Mouse (Mus musculus): ENCODE data around the gene Bmper. TPM values are rescaled to one million over a fixed set of nuclear protein-coding genes. Genes with fewer than 3 reads are reported as not detected.

Bmper gene
- polyA plus RNA-seq, 1 experiment from 2014 or later = 14.0 TPM

DNA sequence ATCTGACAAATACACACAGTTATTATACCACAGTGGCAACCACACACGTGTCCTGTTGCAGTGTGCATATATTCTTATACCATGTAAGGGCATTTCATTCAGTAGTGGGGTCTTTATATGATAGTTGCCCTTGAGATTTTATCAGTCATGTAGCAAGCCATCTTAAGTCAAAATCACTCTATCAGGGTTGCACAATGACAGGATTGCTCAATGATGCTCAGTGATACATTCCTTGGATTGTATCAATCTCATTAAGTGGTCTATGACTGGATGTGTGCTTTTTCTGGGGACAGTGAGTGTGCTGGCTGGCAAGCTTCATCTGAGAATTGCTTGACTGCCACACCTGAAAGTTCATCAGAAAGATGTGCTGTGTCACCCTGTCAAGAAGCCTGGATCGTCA, 135.2 kb downstream of the Bmper start:
- 86% methylated on average over 2 of the region's 2 CpGs for WGBS
- Histone ChIP-seq H3K4me3 (replicated peaks) (no peak overlapping the region), H3K9me3 (no peaks in the 10 kb centered on the region), H3K27ac (no peak overlapping the region), H3K4me1 (no peaks in the 10 kb centered on the region), H3K27me3 (no peaks in the 10 kb centered on the region), H3K36me3 (replicated peaks) (no peaks in the 10 kb centered on the region), H3K4me2 (no peak overlapping the region), H3K9ac (no peak overlapping the region)
- ATAC-seq (ENCODE audit: low FRiP score) = no peak

DNA sequence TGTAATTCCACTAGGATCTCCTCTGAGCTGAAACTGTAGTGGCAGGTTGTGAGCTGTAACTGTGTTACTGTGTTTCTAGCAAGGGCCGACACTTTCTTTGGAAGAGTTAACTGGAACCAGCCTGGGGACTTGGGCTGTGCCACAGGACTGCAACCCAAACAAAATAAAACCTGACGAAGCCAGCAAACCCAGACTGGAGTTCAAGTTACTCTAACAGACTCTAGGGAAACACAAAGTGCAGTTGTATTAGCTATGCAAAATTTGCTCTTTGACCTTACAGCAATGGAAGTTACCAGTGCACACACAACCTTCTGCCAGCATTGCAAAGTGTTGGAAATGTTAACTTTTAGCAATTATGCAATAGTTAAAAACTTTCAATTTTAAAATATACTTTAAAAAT, 140.3 kb downstream of the Bmper start:
- no peak for ATAC-seq (ENCODE audit: low FRiP score)
- no peak overlapping the region for H3K27ac ChIP-seq
- H3K4me1 ChIP-seq = no peaks in the 10 kb centered on the region
- H3K4me3 ChIP-seq (replicated peaks) = no peak overlapping the region
- H3K4me2 ChIP-seq = no peak overlapping the region
- no peak overlapping the region for H3K9ac ChIP-seq
- H3K36me3 ChIP-seq (replicated peaks) = no peaks in the 10 kb centered on the region
- H3K9me3 ChIP-seq = no peaks in the 10 kb centered on the region
- H3K27me3 ChIP-seq = no peaks in the 10 kb centered on the region
- 80% methylated on average over 2 of the region's 2 CpGs for WGBS

DNA sequence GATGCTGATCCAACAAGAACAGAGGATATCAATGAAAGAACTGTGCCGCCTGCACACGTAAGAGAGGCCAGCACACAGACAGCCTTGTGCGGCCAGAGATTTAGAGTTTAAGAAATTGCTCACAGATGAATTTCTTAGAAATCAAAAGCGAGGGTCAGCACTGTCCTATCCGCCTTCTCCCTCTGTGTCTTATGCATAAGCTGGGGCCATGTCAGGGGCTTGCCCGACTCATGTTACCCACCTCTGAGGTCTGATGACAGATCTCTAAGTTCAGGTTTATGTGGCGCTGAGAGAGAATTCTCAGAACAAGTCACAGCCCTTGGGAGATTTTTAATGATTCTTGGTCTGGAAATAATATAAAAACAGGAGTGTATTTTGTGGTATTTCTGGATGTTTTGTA, 140.7 kb downstream of the Bmper start:
- 88% methylated on average over 7 of the region's 7 CpGs for WGBS
- H3K27ac ChIP-seq = no peak overlapping the region
- H3K36me3 ChIP-seq (replicated peaks) = no peaks in the 10 kb centered on the region
- no peaks in the 10 kb centered on the region for H3K4me1 ChIP-seq
- no peak for ATAC-seq (ENCODE audit: low FRiP score)
- H3K9me3 ChIP-seq = no peaks in the 10 kb centered on the region
- no peak overlapping the region for H3K4me3 ChIP-seq (replicated peaks)
- H3K4me2 ChIP-seq = no peak overlapping the region
- no peaks in the 10 kb centered on the region for H3K27me3 ChIP-seq
- no peak overlapping the region for H3K9ac ChIP-seq

DNA sequence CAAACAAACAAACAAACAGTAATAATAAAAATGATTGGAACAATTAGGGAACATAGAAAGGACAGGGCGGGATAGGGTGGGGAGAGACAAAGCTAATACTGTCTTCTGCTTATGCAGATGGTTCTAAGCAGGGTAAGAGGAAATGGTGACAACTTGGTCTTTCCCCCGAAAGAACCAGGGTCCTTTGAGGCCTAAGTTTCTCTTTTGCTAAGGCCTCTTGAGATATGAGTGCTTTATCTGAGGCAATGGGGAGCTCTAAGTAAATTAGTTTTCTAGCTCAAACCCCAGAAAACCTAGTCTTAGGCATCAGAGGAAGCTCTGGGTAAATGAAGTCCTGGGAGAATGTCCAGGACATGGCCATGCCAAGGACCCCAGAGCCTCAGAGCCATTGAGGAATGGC, 141.2 kb downstream of the Bmper start:
- WGBS = 91% methylated on average over 2 of the region's 2 CpGs

GRCm38 (mm10) chr9:23368124-23368523, 145.2 kb downstream of the Bmper start:
- Histone ChIP-seq H3K36me3 (replicated peaks) (no peaks in the 10 kb centered on the region), H3K4me2 (no peak overlapping the region), H3K9me3 (no peaks in the 10 kb centered on the region), H3K9ac (no peak overlapping the region), H3K4me3 (replicated peaks) (no peak overlapping the region), H3K27me3 (no peaks in the 10 kb centered on the region), H3K4me1 (no peaks in the 10 kb centered on the region), H3K27ac (no peak overlapping the region)
- ATAC-seq (ENCODE audit: low FRiP score) = no peak

More for the DNA sequence above, 141.2 kb downstream of the Bmper start:
- Histone ChIP-seq H3K9ac (no peak overlapping the region), H3K9me3 (no peaks in the 10 kb centered on the region), H3K36me3 (replicated peaks) (no peaks in the 10 kb centered on the region), H3K27ac (no peak overlapping the region), H3K4me3 (replicated peaks) (no peak overlapping the region), H3K27me3 (no peaks in the 10 kb centered on the region), H3K4me2 (no peak overlapping the region), H3K4me1 (no peaks in the 10 kb centered on the region)
- ATAC-seq (ENCODE audit: low FRiP score) = no peak

- no peaks in the 10 kb centered on the region for H3K27me3 ChIP-seq
- H3K27ac ChIP-seq = no peak overlapping the region; the same call in 1 of the 2 replicates
- no peak overlapping the region for H3K4me2 ChIP-seq
- no peaks in the 10 kb centered on the region for H3K36me3 ChIP-seq (replicated peaks)
- 28% methylated on average over 4 of the region's 4 CpGs for WGBS
- H3K4me3 ChIP-seq (replicated peaks) = no peak overlapping the region
- H3K4me1 ChIP-seq = peaks cover 41% of the 10 kb centered on the region
- no peaks in the 10 kb centered on the region for H3K9me3 ChIP-seq
- no peak for ATAC-seq (ENCODE audit: low FRiP score)
- H3K9ac ChIP-seq = no peak overlapping the region
Observed at GRCm38 (mm10) chr9:23374789-23375460, 152.0 kb downstream of the Bmper start.

- no peaks in the 10 kb centered on the region for H3K9me3 ChIP-seq
- peak overlapping the region; percentile 95 for H3K27ac ChIP-seq
- H3K9ac ChIP-seq = 0 out of 2 replicates have a peak overlapping the region, but pooled peaks have one; percentile 29
- no peaks in the 10 kb centered on the region for H3K27me3 ChIP-seq
- no peaks in the 10 kb centered on the region for H3K36me3 ChIP-seq (replicated peaks)
- no peak overlapping the region for H3K4me3 ChIP-seq (replicated peaks)
- no peak overlapping the region for H3K4me2 ChIP-seq
- peak; percentile 71 for ATAC-seq (ENCODE audit: low FRiP score)
- peaks cover 56% of the 10 kb centered on the region for H3K4me1 ChIP-seq
- 10% methylated on average over 5 of the region's 5 CpGs for WGBS
Observed at GRCm38 (mm10) chr9:23377831-23378730, 155.2 kb downstream of the Bmper start.

DNA sequence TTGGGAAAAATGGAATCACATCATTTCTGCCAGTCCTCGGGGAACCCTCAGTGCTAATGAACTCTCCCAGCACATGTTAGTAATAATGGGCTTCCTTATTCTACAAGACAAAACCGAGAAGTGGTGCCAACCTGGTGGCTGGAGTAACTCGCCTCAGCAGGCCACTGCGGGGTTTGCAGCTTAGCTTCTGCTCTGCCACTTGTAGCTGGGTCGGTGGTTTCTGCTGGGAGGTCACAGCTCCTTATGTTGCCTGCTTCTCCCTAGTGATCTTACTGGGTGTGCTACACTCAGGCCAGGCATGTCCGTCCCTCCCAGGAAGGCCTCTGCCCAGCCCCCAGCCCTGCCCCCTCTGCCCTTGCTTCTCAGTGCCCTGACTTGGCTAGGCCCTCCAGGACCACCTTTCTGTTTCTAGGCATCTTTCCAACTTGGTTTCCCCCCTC, 155.9 kb downstream of the Bmper start:
- Histone ChIP-seq H3K4me1 (peaks cover 56% of the 10 kb centered on the region), H3K36me3 (replicated peaks) (no peaks in the 10 kb centered on the region), H3K27me3 (no peaks in the 10 kb centered on the region), H3K27ac (peak overlapping the region; percentile 95), H3K4me3 (replicated peaks) (no peak overlapping the region), H3K4me2 (peak overlapping the region; percentile 15; the same call in 1 of the 2 replicates), H3K9ac (no peak overlapping the region), H3K9me3 (no peaks in the 10 kb centered on the region)
- peak; percentile 86 for ATAC-seq (ENCODE audit: low FRiP score)
- WGBS = 4% methylated on average over 6 of the region's 6 CpGs

DNA sequence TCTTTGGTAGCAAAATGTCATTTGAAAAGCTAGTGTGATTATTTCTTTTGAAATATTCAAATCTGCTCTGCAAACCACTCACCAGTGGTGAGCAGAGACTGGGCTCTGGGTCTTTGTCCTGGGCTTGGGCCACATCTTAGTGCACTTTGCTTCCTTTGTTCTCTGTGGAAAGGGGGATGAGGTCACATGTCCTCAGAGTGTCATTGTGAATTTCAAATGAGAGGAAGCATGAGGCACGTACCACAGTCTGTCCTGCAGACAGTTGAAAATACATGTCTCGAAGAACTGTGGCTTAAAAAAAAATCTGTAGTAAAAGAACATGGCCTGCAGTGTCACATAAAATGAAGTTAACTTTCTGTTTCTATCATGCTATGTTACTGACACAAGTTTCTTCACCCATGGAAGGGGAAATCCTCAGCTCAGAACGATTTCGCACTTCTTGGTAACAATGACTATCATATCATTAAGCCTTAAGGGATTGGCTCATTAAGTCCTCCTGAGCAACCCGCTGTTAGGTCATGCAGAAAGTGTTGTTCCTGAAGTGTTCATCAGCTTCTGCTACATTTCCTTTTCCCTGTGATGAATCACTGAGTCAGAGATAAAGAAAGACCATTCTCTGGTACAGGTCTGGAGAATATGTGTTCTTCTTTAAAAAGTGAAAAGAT, 157.4 kb downstream of the Bmper start:
- H3K9me3 ChIP-seq = no peaks in the 10 kb centered on the region
- H3K36me3 ChIP-seq (replicated peaks) = no peaks in the 10 kb centered on the region
- no peak overlapping the region for H3K4me2 ChIP-seq
- ATAC-seq (ENCODE audit: low FRiP score) = no peak
- H3K27me3 ChIP-seq = no peaks in the 10 kb centered on the region
- peak overlapping the region; percentile 57 for H3K27ac ChIP-seq
- H3K4me3 ChIP-seq (replicated peaks) = no peak overlapping the region
- H3K4me1 ChIP-seq = peaks cover 50% of the 10 kb centered on the region
- no peak overlapping the region for H3K9ac ChIP-seq
- 17% methylated on average over 5 of the region's 5 CpGs for WGBS

DNA sequence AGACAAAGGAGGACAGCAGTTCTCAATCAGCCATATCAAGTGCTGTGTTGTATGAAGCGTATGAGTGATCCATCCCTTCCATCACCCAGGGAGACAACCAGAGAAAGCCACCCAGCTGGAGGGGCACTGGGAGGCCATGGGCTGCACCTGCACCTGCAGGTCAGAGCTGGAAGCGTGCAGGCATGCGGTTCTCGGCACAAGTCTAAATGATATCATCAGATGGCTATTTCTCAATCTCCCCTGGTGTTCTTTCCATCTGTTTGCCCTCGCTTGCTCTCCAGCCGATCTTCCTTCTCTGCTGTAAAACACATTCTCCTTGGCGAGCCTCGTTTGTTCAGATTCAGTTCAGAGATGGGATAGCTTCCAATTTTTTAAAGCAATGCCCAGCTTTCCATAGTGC, 160.4 kb downstream of the Bmper start:
- no peak overlapping the region for H3K27ac ChIP-seq
- 81% methylated on average over 8 of the region's 8 CpGs for WGBS
- H3K27me3 ChIP-seq = no peaks in the 10 kb centered on the region
- no peak overlapping the region for H3K4me2 ChIP-seq
- no peak for ATAC-seq (ENCODE audit: low FRiP score)
- no peaks in the 10 kb centered on the region for H3K36me3 ChIP-seq (replicated peaks)
- H3K9me3 ChIP-seq = no peaks in the 10 kb centered on the region
- peaks cover 36% of the 10 kb centered on the region for H3K4me1 ChIP-seq
- no peak overlapping the region for H3K4me3 ChIP-seq (replicated peaks)
- no peak overlapping the region for H3K9ac ChIP-seq

DNA sequence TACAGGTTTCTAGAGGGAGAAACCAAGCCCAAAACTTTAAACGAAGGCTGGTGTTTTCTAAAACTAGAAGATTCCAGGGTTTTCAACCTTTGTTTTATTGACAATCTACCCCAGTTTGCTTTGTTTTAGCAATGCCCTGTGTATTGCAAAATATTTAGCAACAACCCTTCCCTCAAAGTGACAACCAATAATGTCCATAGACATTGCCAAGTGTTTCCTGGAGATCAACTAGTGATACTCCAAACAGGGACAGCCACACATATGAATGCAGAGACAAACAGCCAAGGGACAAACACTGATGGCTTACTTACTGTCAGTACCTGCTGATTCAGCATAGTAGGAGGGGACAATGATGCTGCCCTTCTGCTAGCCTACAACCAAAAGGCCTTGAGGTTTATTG, 161.0 kb downstream of the Bmper start:
- peaks cover 31% of the 10 kb centered on the region for H3K4me1 ChIP-seq
- no peak overlapping the region for H3K9ac ChIP-seq
- ATAC-seq (ENCODE audit: low FRiP score) = no peak
- H3K4me2 ChIP-seq = no peak overlapping the region
- H3K4me3 ChIP-seq (replicated peaks) = no peak overlapping the region
- no peaks in the 10 kb centered on the region for H3K9me3 ChIP-seq
- no peaks in the 10 kb centered on the region for H3K36me3 ChIP-seq (replicated peaks)
- WGBS = 97% methylated on average over 1 of the region's 1 CpGs
- no peak overlapping the region for H3K27ac ChIP-seq
- no peaks in the 10 kb centered on the region for H3K27me3 ChIP-seq

DNA sequence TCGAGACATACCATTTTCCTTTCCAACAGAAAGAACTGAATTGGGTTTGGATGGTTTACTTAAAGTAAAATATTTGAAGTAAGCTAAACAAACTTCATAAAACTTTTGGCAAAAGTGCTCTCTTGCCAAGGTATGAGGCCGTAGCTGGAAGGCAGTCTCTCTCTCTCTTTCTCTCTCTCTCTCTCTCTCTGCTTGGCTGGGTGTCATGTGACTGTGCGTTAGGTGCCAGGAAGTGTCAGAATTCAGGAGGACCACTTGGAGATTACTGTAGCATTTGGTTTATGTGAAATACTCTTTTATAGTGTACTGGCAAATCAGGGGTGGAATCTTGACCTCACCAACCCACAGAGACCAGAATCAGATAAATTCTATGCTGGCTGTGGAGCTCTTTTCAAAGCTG, 162.0 kb downstream of the Bmper start:
- no peak overlapping the region for H3K27ac ChIP-seq
- WGBS = 81% methylated on average over 3 of the region's 3 CpGs
- H3K36me3 ChIP-seq (replicated peaks) = no peaks in the 10 kb centered on the region
- no peak overlapping the region for H3K4me3 ChIP-seq (replicated peaks)
- no peaks in the 10 kb centered on the region for H3K9me3 ChIP-seq
- no peaks in the 10 kb centered on the region for H3K27me3 ChIP-seq
- peaks cover 21% of the 10 kb centered on the region for H3K4me1 ChIP-seq
- no peak overlapping the region for H3K4me2 ChIP-seq
- ATAC-seq (ENCODE audit: low FRiP score) = no peak
- H3K9ac ChIP-seq = no peak overlapping the region
